Mouse (Mus musculus) gastrocnemius, postnatal 25 days (tissue): ENCODE results near the gene Gm20854. TPM values are rescaled to one million over a fixed set of nuclear protein-coding genes. Genes with fewer than 3 reads are reported as not detected.
"Not testable (repeated sequence)": the region's sequence is repeated elsewhere in the genome, so short reads cannot be mapped to it uniquely, and the experiment has no call there.

Experiments used
- DNase-seq: peaks from one replicate; pipeline ENCODE4 v3.0.0; 2022
- long read RNA-seq, 2 experiments: library from polyadenylated mRNA; stranded (forward); transcript quantifications; one replicate each; pipeline ENCODE4 v2.0.0; 2021
- total RNA-seq, 2 experiments: library from RNA; stranded (reverse); gene quantifications; 1 replicate in 1 of 2; 2 replicates in 1 of 2; pipeline ENCODE4 v1.2.3; 2021

Gene Gm20854
- total RNA-seq, result not detected
- long read RNA-seq, experiment 1, result 0 reads
- long read RNA-seq, experiment 2, result 0 reads

GRCm38 (mm10) chrY:85530808-85531207 lies at the start of gene Gm20854:
TSS of gene Gm20854 (minus strand) at chrY:85530908.
- DNase-seq, result not testable (repeated sequence)
